ENCODE assay signal across 27 mouse cellular contexts in genomic region chr11:120808010-120808409, GRCm38 (mm10). TPM values are rescaled to one million over a fixed set of nuclear protein-coding genes. Genes with fewer than 3 reads are reported as not detected.
DNase-seq lines count a peak whose midpoint lies in the region; ATAC-seq and TF ChIP-seq lines count a peak whose summit lies in the region.
"Had no signal": no experiment of that assay in that cellular context is flagged by ENCODE, and none has a peak within 500 bp of the region (broad histone marks: within the 10 kb centered on the region; RNA-seq: fewer than 3 reads in every experiment).

No protein-coding gene starts in this region.

- peak; percentile 58 for DNase-seq in adrenal gland, adult 2 months
- DNase-seq in adrenal gland, postnatal 4 days (ENCODE audit: low spot score in 2 of 2): no peak
- peak; percentile 40 for DNase-seq in adrenal gland, postnatal 10 days
- peak; percentile 50 to 55 for DNase-seq in adrenal gland, postnatal 36 days
- no peak for DNase-seq in stomach, postnatal 0 days (ENCODE audit: low spot score)
- DNase-seq in Muller cell, postnatal 12 days (ENCODE audit: inconsistent ontology term): no peak
- DNase-seq: B cell, adult 2 months; cerebellum, adult 11-12 months; cerebellum, adult 8-10 months; cerebellum, postnatal 10 days; cerebellum, postnatal 36 days; embryo, embryonic 11 days; gastrocnemius, postnatal 10 days; gastrocnemius, postnatal 36 days; heart, adult 11 months had no signal

- H3K36me3 ChIP-seq in stomach, postnatal 0 days (ENCODE audit: control insufficient read depth, insufficient read depth, low read length): peaks cover 54% of the 10 kb centered on the region
- H3K36me3 ChIP-seq in forebrain, embryonic 12.5 days (replicated peaks): peaks cover 81% of the 10 kb centered on the region

- 0 out of 2 replicates have a peak overlapping the region, but pooled peaks have one; percentile 24 for H3K27ac ChIP-seq in stomach, postnatal 0 days (replicated peaks)
- no peak overlapping the region for H3K27ac ChIP-seq in forebrain, embryonic 12.5 days
- H3K27ac ChIP-seq: embryonic facial prominence, embryonic 10.5 days; embryonic facial prominence, embryonic 13.5 days; forebrain, embryonic 13.5 days; hindbrain, embryonic 12.5 days; hindbrain, embryonic 15.5 days had no signal

- WGBS in stomach, postnatal 0 days: 87% methylated on average over 12 of the region's 12 CpGs
- 94% methylated on average over 12 of the region's 12 CpGs for WGBS in forebrain, embryonic 12.5 days

- TF ChIP-seq CTCF in stomach, postnatal 0 days (IDR thresholded peaks at IDR 0.05; ENCODE audit: low read depth): no peak

- no peaks in the 10 kb centered on the region for H3K4me1 ChIP-seq in stomach, postnatal 0 days (replicated peaks; ENCODE audit: control insufficient read depth, insufficient read depth)
- H3K4me1 ChIP-seq in forebrain, embryonic 12.5 days: no peaks in the 10 kb centered on the region
- H3K4me1 ChIP-seq: embryonic facial prominence, embryonic 10.5 days; embryonic facial prominence, embryonic 13.5 days; forebrain, embryonic 13.5 days; hindbrain, embryonic 12.5 days; hindbrain, embryonic 15.5 days had no signal

- H3K9me3 ChIP-seq in stomach, postnatal 0 days (ENCODE audit: control insufficient read depth, low read length): no peaks in the 10 kb centered on the region
- H3K9me3 ChIP-seq in forebrain, embryonic 12.5 days: no peaks in the 10 kb centered on the region
- H3K9me3 ChIP-seq: embryonic facial prominence, embryonic 10.5 days; embryonic facial prominence, embryonic 13.5 days; forebrain, embryonic 13.5 days; G1E; hindbrain, embryonic 12.5 days; hindbrain, embryonic 15.5 days had no signal

- H3K4me2 ChIP-seq in stomach, postnatal 0 days (replicated peaks; ENCODE audit: low read depth): no peak overlapping the region
- H3K4me2 ChIP-seq in forebrain, embryonic 12.5 days: no peak overlapping the region
- H3K4me2 ChIP-seq: embryonic facial prominence, embryonic 13.5 days; forebrain, embryonic 13.5 days; heart, embryonic 11.5 days; hindbrain, embryonic 12.5 days; hindbrain, embryonic 15.5 days had no signal

- no peak for ATAC-seq in stomach, postnatal 0 days (ENCODE audit: low FRiP score, low TSS enrichment)
- no peak for ATAC-seq in forebrain, embryonic 12.5 days (ENCODE audit: low FRiP score)
- ATAC-seq: forebrain, embryonic 13.5 days; forebrain, embryonic 16.5 days; intestine, postnatal 0 days had no signal

- H3K27me3 ChIP-seq in stomach, postnatal 0 days (ENCODE audit: control insufficient read depth, insufficient read depth, low read length): no peaks in the 10 kb centered on the region
- no peaks in the 10 kb centered on the region for H3K27me3 ChIP-seq in forebrain, embryonic 12.5 days
- H3K27me3 ChIP-seq: CH12.LX; embryonic facial prominence, embryonic 13.5 days; forebrain, embryonic 13.5 days; hindbrain, embryonic 12.5 days; hindbrain, embryonic 15.5 days had no signal

- no peak overlapping the region for H3K9ac ChIP-seq in stomach, postnatal 0 days (ENCODE audit: low read length)
- no peak overlapping the region for H3K9ac ChIP-seq in forebrain, embryonic 12.5 days
- H3K9ac ChIP-seq: embryonic facial prominence, embryonic 13.5 days; forebrain, embryonic 13.5 days; hindbrain, embryonic 12.5 days; hindbrain, embryonic 15.5 days had no signal

- no peak overlapping the region for H3K4me3 ChIP-seq in stomach, postnatal 0 days (ENCODE audit: low read depth, low read length)
- H3K4me3 ChIP-seq in forebrain, embryonic 12.5 days (replicated peaks): no peak overlapping the region
- H3K4me3 ChIP-seq: embryonic facial prominence, embryonic 10.5 days; embryonic facial prominence, embryonic 13.5 days; erythroblast, embryonic 14.5 days; forebrain, embryonic 13.5 days; hindbrain, embryonic 12.5 days; hindbrain, embryonic 15.5 days had no signal

- no peak for TF ChIP-seq EP300 in stomach, postnatal 0 days (optimal IDR thresholded peaks at IDR 0.05)

RNA-seq across cellular contexts. Expression of gene Dus1l, which starts 11.8 kb away (rescaled TPM):
- 10 to 100 TPM; 56.0 to 62.0 TPM for total RNA-seq in adrenal gland, adult 2 months (2021)
- polyA plus RNA-seq in adrenal gland, adult 2 months (2012; rRNA removed): 43.8 and 53.7 TPM in 2 replicates
- total RNA-seq in adrenal gland, postnatal 4 days (2021): 10 to 100 TPM; 66.8 to 71.1 TPM
- total RNA-seq in adrenal gland, postnatal 10 days (2021): 10 to 100 TPM; 61.2 to 64.3 TPM
- 10 to 100 TPM; 57.2 to 59.6 TPM for total RNA-seq in adrenal gland, postnatal 36 days (2021)
- 39.8 and 42.4 TPM in 2 replicates for polyA plus RNA-seq in stomach, postnatal 0 days (2015; fragmentation: Nextera tagmentation; extraction: Ambion mirVana)
- polyA plus RNA-seq in forebrain, embryonic 12.5 days (2016; fragmentation: Nextera tagmentation; extraction: Ambion mirVana): 67.9 and 69.6 TPM in 2 replicates

RNA-seq across cellular contexts. Expression of gene Fasn, which starts 16.3 kb away (rescaled TPM):
- 1,000 to 10,000 TPM in 1 of 2 experiments, 100 to 1,000 TPM in 1; 505 to 2,290 TPM for total RNA-seq in adrenal gland, adult 2 months (2021)
- 7,384 and 9,917 TPM in 2 replicates for polyA plus RNA-seq in adrenal gland, adult 2 months (2012; rRNA removed)
- 10 to 100 TPM; 86.7 to 96.3 TPM for total RNA-seq in adrenal gland, postnatal 4 days (2021)
- total RNA-seq in adrenal gland, postnatal 10 days (2021): 100 to 1,000 TPM in 1 of 2 experiments, 10 to 100 TPM in 1; 93.1 to 104 TPM
- 1,000 to 10,000 TPM; 1,954 to 2,603 TPM for total RNA-seq in adrenal gland, postnatal 36 days (2021)
- 16.0 and 19.7 TPM in 2 replicates for polyA plus RNA-seq in stomach, postnatal 0 days (2015; fragmentation: Nextera tagmentation; extraction: Ambion mirVana)
- polyA plus RNA-seq in forebrain, embryonic 12.5 days (2016; fragmentation: Nextera tagmentation; extraction: Ambion mirVana): 118 and 139 TPM in 2 replicates

RNA-seq across cellular contexts. Expression of gene Gps1, which starts 23.9 kb away (rescaled TPM):
- 100 to 1,000 TPM; 113 to 141 TPM for total RNA-seq in adrenal gland, adult 2 months (2021)
- polyA plus RNA-seq in adrenal gland, adult 2 months (2012; rRNA removed): 161 and 178 TPM in 2 replicates
- total RNA-seq in adrenal gland, postnatal 4 days (2021): 100 to 1,000 TPM; 109 to 111 TPM
- total RNA-seq in adrenal gland, postnatal 10 days (2021): 10 to 100 TPM; 84.2 to 89.3 TPM
- total RNA-seq in adrenal gland, postnatal 36 days (2021): 100 to 1,000 TPM; 139 to 142 TPM
- 94.5 and 98.6 TPM in 2 replicates for polyA plus RNA-seq in stomach, postnatal 0 days (2015; fragmentation: Nextera tagmentation; extraction: Ambion mirVana)
- 246 and 247 TPM in 2 replicates for polyA plus RNA-seq in forebrain, embryonic 12.5 days (2016; fragmentation: Nextera tagmentation; extraction: Ambion mirVana)

RNA-seq across cellular contexts. Expression of gene Rfng, which starts 24.0 kb away (rescaled TPM):
- total RNA-seq in adrenal gland, adult 2 months (2021): 10 to 100 TPM; 18.3 to 20.9 TPM
- 91.6 and 95.4 TPM in 2 replicates for polyA plus RNA-seq in adrenal gland, adult 2 months (2012; rRNA removed)
- 10 to 100 TPM; 18.9 to 22.7 TPM for total RNA-seq in adrenal gland, postnatal 4 days (2021)
- total RNA-seq in adrenal gland, postnatal 10 days (2021): 10 to 100 TPM; 15.9 to 20.6 TPM
- total RNA-seq in adrenal gland, postnatal 36 days (2021): 10 to 100 TPM; 19.2 to 19.7 TPM
- polyA plus RNA-seq in stomach, postnatal 0 days (2015; fragmentation: Nextera tagmentation; extraction: Ambion mirVana): 18.1 and 23.2 TPM in 2 replicates
- 58.1 and 63.7 TPM in 2 replicates for polyA plus RNA-seq in forebrain, embryonic 12.5 days (2016; fragmentation: Nextera tagmentation; extraction: Ambion mirVana)

RNA-seq across cellular contexts. Expression of gene Hmga1b, which starts 45.4 kb away (rescaled TPM):
- 10 to 100 TPM in 1 of 2 experiments, 1 to 10 TPM in 1; 5.5 to 12.3 TPM for total RNA-seq in adrenal gland, adult 2 months (2021)
- polyA plus RNA-seq in adrenal gland, adult 2 months (2012; rRNA removed): 2.8 and 6.6 TPM in 2 replicates
- total RNA-seq in adrenal gland, postnatal 4 days (2021): 10 to 100 TPM; 20.2 to 49.6 TPM
- total RNA-seq in adrenal gland, postnatal 10 days (2021): 10 to 100 TPM; 23.9 to 46.6 TPM
- total RNA-seq in adrenal gland, postnatal 36 days (2021): 10 to 100 TPM in 1 of 2 experiments, 1 to 10 TPM in 1; 6.0 to 13.1 TPM
- 3.0 and 3.1 TPM in 2 replicates for polyA plus RNA-seq in stomach, postnatal 0 days (2015; fragmentation: Nextera tagmentation; extraction: Ambion mirVana)
- polyA plus RNA-seq in forebrain, embryonic 12.5 days (2016; fragmentation: Nextera tagmentation; extraction: Ambion mirVana): 5.2 and 6.1 TPM in 2 replicates

Comparison
In these comparisons a context has a peak if more than half of its experiments do, and no peak if none do; other contexts are left out.
1. DNase-seq: peak in adrenal gland, adult 2 months (single experiment), adrenal gland, postnatal 10 days (single experiment) and adrenal gland, postnatal 36 days (2 of 2); none in adrenal gland, postnatal 4 days (0 of 2), stomach, postnatal 0 days (single experiment) and Muller cell, postnatal 12 days (single experiment).
2. RNA of gene Fasn, which starts 16.3 kb away (total RNA-seq): 1,954 to 2,603 TPM in adrenal gland, postnatal 36 days and 505 to 2,290 TPM in adrenal gland, adult 2 months; 93.1 to 104 TPM in adrenal gland, postnatal 10 days and 86.7 to 96.3 TPM in adrenal gland, postnatal 4 days; every median in the first group is over 4 times any median in the second.